Mouse (Mus musculus): ENCODE measurements at regions not wholly inside any gene's neighbourhood (a gene's known extent, or its start where the extent isn't known, plus 50 kb on each side); places are given as distances from the start of the nearest gene placed in this dataset.

GRCm38 (mm10) chr8:93740281-93740680 lies 69.5 kb upstream of the Gnao1 start:
- TF ChIP-seq CTCF (IDR thresholded peaks at IDR 0.05; ENCODE audit: low read depth) (no peak), EP300 (IDR thresholded peaks at IDR 0.05; ENCODE audit: low read depth) (no peak)
- Histone ChIP-seq H3K4me1 (ENCODE audit: control insufficient read depth, insufficient read depth) (peaks cover 5% of the 10 kb centered on the region; the same call in 1 of the 2 replicates), H3K27me3 (ENCODE audit: control insufficient read depth, insufficient read depth, low read length) (no peaks in the 10 kb centered on the region), H3K9ac (replicated peaks; ENCODE audit: low read depth, low read length) (no peak overlapping the region), H3K36me3 (replicated peaks; ENCODE audit: control insufficient read depth, insufficient read depth, low read length) (no peaks in the 10 kb centered on the region), H3K4me3 (ENCODE audit: low read depth, low read length) (no peak overlapping the region), H3K4me2 (ENCODE audit: low read depth, low read length) (no peak overlapping the region), H3K27ac (ENCODE audit: low read depth) (no peak overlapping the region), H3K9me3 (replicated peaks; ENCODE audit: control insufficient read depth, low read length) (no peaks in the 10 kb centered on the region)
- ATAC-seq (ENCODE audit: insufficient read depth, low read depth) (no peak), DNase-seq (ENCODE audit: low spot score) (no peak)
- 77% methylated on average over 3 of the region's 3 CpGs for WGBS

DNA sequence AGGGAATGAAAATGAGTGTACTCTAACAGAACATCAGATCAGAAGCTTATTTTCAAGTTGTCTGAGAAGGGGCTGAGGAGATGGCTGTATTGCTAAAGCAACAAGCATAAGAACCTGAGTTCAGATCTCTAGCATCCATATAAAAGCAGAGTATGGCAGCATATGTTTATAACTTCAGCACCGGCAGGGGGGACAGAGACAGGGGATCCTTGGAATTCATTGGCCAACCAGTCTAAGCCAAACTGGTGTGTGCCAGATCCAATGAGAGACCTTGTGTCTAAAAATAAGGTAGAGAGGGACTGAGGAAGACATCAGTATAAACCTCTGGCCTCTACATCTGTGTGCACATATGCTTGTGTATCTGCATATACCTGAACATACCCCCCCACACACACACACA lies 61.0 kb upstream of the Gnao1 start:
- Histone ChIP-seq H3K4me2 (ENCODE audit: low read depth, low read length) (no peak overlapping the region), H3K9ac (replicated peaks; ENCODE audit: low read depth, low read length) (no peak overlapping the region), H3K27ac (ENCODE audit: low read depth) (no peak overlapping the region), H3K27me3 (ENCODE audit: control insufficient read depth, insufficient read depth, low read length) (0 out of 2 replicates have a peak, but pooled peaks cover 2% of the 10 kb centered on the region), H3K36me3 (replicated peaks; ENCODE audit: control insufficient read depth, insufficient read depth, low read length) (no peaks in the 10 kb centered on the region), H3K9me3 (replicated peaks; ENCODE audit: control insufficient read depth, low read length) (no peaks in the 10 kb centered on the region), H3K4me1 (ENCODE audit: control insufficient read depth, insufficient read depth) (no peaks in the 10 kb centered on the region), H3K4me3 (ENCODE audit: low read depth, low read length) (no peak overlapping the region)
- TF ChIP-seq EP300 (IDR thresholded peaks at IDR 0.05; ENCODE audit: low read depth), result no peak
- TF ChIP-seq CTCF (IDR thresholded peaks at IDR 0.05; ENCODE audit: low read depth), result no peak
- DNase-seq (ENCODE audit: low spot score) (peak; percentile 13), ATAC-seq (ENCODE audit: insufficient read depth, low read depth) (no peak)
- WGBS, result 50% methylated on average over 1 of the region's 1 CpGs

- DNase-seq (ENCODE audit: low spot score), result no peak
- TF ChIP-seq EP300 (IDR thresholded peaks at IDR 0.05; ENCODE audit: low read depth) (no peak), CTCF (IDR thresholded peaks at IDR 0.05; ENCODE audit: low read depth) (no peak)
- Histone ChIP-seq H3K27me3 (ENCODE audit: control insufficient read depth, insufficient read depth, low read length) (0 out of 2 replicates have a peak, but pooled peaks cover 2% of the 10 kb centered on the region), H3K36me3 (replicated peaks; ENCODE audit: control insufficient read depth, insufficient read depth, low read length) (no peaks in the 10 kb centered on the region), H3K4me2 (ENCODE audit: low read depth, low read length) (no peak overlapping the region), H3K9ac (replicated peaks; ENCODE audit: low read depth, low read length) (no peak overlapping the region), H3K27ac (ENCODE audit: low read depth) (no peak overlapping the region), H3K4me1 (ENCODE audit: control insufficient read depth, insufficient read depth) (no peaks in the 10 kb centered on the region), H3K4me3 (ENCODE audit: low read depth, low read length) (no peak overlapping the region), H3K9me3 (replicated peaks; ENCODE audit: control insufficient read depth, low read length) (no peaks in the 10 kb centered on the region)
- no peak for ATAC-seq (ENCODE audit: insufficient read depth, low read depth)
- 75% methylated on average over 2 of the region's 2 CpGs for WGBS
Measured at GRCm38 (mm10) chr8:93750921-93751320, 58.8 kb upstream of the Gnao1 start.

DNA sequence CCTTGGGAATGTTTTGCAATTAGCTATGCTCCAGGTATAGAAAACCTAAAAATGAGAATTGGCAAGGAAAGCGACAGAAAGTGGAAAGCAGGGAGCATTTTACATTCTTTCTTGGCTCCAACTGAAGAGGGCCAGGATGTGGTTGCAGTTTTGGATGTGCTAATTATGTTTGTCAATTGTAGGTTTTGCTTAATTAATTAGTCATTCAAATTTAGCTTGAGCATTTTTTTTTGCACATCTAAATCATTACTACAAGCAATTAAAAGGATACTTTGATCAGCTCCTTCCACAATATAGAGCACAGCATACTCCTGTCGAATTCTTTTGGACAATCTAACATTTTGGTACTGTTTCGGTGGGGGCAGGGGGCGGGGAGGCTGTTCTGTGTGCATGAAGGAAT lies 53.8 kb upstream of the Gnao1 start:
- Histone ChIP-seq H3K4me1 (ENCODE audit: control insufficient read depth, insufficient read depth) (no peaks in the 10 kb centered on the region), H3K9ac (replicated peaks; ENCODE audit: low read depth, low read length) (no peak overlapping the region), H3K9me3 (replicated peaks; ENCODE audit: control insufficient read depth, low read length) (no peaks in the 10 kb centered on the region), H3K4me2 (ENCODE audit: low read depth, low read length) (no peak overlapping the region), H3K27me3 (ENCODE audit: control insufficient read depth, insufficient read depth, low read length) (0 out of 2 replicates have a peak, but pooled peaks cover under 1% of the 10 kb centered on the region), H3K36me3 (replicated peaks; ENCODE audit: control insufficient read depth, insufficient read depth, low read length) (no peaks in the 10 kb centered on the region), H3K27ac (ENCODE audit: low read depth) (no peak overlapping the region), H3K4me3 (ENCODE audit: low read depth, low read length) (no peak overlapping the region)
- WGBS, result 81% methylated on average over 4 of the region's 4 CpGs
- TF ChIP-seq EP300 (IDR thresholded peaks at IDR 0.05; ENCODE audit: low read depth), result no peak
- no peak for TF ChIP-seq CTCF (IDR thresholded peaks at IDR 0.05; ENCODE audit: low read depth)
- ATAC-seq (ENCODE audit: insufficient read depth, low read depth), result no peak
- DNase-seq (ENCODE audit: low spot score), result no peak

All from heart, postnatal 0 days (tissue).